Mouse (Mus musculus) liver, adult 2 months (tissue): ENCODE measurements around the gene Zfp663.

Source experiments
- CTCF ChIP-seq: fragments of 200-500 bp; IDR thresholded peaks from 2 replicates; pipeline ENCODE4 v1.5.1; 2011; ENCODE audit warnings: low read depth, low read length, control low read depth
- POLR2A ChIP-seq: fragments of 200-500 bp; IDR thresholded peaks from 2 replicates; pipeline ENCODE4 v1.6.1; 2011; ENCODE audit warnings: low read length, control low read depth; ENCODE audit not compliant: insufficient read depth; ENCODE audit errors: extremely low read depth

- no peak for TF ChIP-seq POLR2A
- no peak for TF ChIP-seq CTCF
Measured at GRCm38 (mm10) chr2:165404951-165405350, 36.4 kb upstream of the Zfp663 start.
